Mouse (Mus musculus): ENCODE measurements around the gene Ppp1r10.

GRCm38 (mm10) chr17:35981776-35982175 is 65.5 kb downstream of the Ppp1r10 start:
- TF ChIP-seq CTCF (conservative IDR thresholded peaks at IDR 0.05; ENCODE audit: insufficient read depth, insufficient read length, low read depth, low read length) (no peak), POLR2A (IDR thresholded peaks at IDR 0.05; ENCODE audit: low read depth, low read length) (no peak)

All from kidney, adult 2 months (tissue).